Mouse (Mus musculus): ENCODE results near the gene Arhgap15. TPM values are rescaled to one million over a fixed set of nuclear protein-coding genes. Genes with fewer than 3 reads are reported as not detected.

Gene Arhgap15
- total RNA-seq, 2 experiments from 2014 or later = 0.41 to 0.77 TPM

Other genes with a start within 250 kb of the Arhgap15 start
- gene Kynu, start 193.5 kb upstream of the Arhgap15 start, total RNA-seq (2021) = not detected